Mouse (Mus musculus): ENCODE results near the gene Efna2.

- TF ChIP-seq CTCF (IDR thresholded peaks at IDR 0.05; ENCODE audit: low read depth) (no peak), EP300 (optimal IDR thresholded peaks at IDR 0.05) (no peak)
These were observed 25.6 kb upstream of the Efna2 start for GRCm38 (mm10) chr10:80153713-80154112.

Measured in stomach, postnatal 0 days (tissue).